Mouse (Mus musculus) cortical plate, adult 2 months (tissue): ENCODE results near the gene Hoxc4. TPM values are rescaled to one million over a fixed set of nuclear protein-coding genes. Genes with fewer than 3 reads are reported as not detected.

Experiments used
- H3K27ac ChIP-seq: fragments of 200-500 bp; 2 replicates; pipeline ENCODE4 v1.5.1; 2012; ENCODE audit warnings: low read length, control low read depth, inconsistent platforms; ENCODE audit not compliant: insufficient read depth
- H3K4me1 ChIP-seq: fragments of 200-500 bp; 2 replicates; pipeline ENCODE4 v1.6.1; 2011; ENCODE audit warnings: low read length; ENCODE audit not compliant: control insufficient read depth, insufficient read depth
- H3K4me3 ChIP-seq: fragments of 200-500 bp; 2 replicates; pipeline ENCODE4 v1.5.1; 2011; ENCODE audit warnings: mild to moderate bottlenecking, low read length, control low read depth; ENCODE audit not compliant: insufficient read depth
- CTCF ChIP-seq: fragments of 200-500 bp; IDR thresholded peaks from 2 replicates; pipeline ENCODE4 v1.5.1; 2011; ENCODE audit warnings: mild to moderate bottlenecking, control low read depth, low read length; ENCODE audit not compliant: insufficient read depth; ENCODE audit errors: extremely low read depth
- POLR2A ChIP-seq: fragments of 200-500 bp; IDR thresholded peaks from 2 replicates; pipeline ENCODE4 v1.6.1; 2011; ENCODE audit warnings: mild to moderate bottlenecking, low read length, control low read depth; ENCODE audit not compliant: insufficient read depth; ENCODE audit errors: extremely low read depth
- polyA plus RNA-seq: library from polyadenylated mRNA; depleted of rRNA; stranded (reverse); fragments of >200 nt; gene quantifications from 2 replicates; pipeline ENCODE4 v1.2.3, GENCODE M21; 2012

Gene Hoxc4
- polyA plus RNA-seq, 1 experiment = not detected

GRCm38 (mm10) chr15:103027266-103028235 lies 8.8 kb downstream of the Hoxc4 start:
- Histone ChIP-seq H3K27ac (no peak overlapping the region), H3K4me3 (no peak overlapping the region), H3K4me1 (no peaks in the 10 kb centered on the region)
- TF ChIP-seq CTCF (no peak), POLR2A (no peak)

DNA sequence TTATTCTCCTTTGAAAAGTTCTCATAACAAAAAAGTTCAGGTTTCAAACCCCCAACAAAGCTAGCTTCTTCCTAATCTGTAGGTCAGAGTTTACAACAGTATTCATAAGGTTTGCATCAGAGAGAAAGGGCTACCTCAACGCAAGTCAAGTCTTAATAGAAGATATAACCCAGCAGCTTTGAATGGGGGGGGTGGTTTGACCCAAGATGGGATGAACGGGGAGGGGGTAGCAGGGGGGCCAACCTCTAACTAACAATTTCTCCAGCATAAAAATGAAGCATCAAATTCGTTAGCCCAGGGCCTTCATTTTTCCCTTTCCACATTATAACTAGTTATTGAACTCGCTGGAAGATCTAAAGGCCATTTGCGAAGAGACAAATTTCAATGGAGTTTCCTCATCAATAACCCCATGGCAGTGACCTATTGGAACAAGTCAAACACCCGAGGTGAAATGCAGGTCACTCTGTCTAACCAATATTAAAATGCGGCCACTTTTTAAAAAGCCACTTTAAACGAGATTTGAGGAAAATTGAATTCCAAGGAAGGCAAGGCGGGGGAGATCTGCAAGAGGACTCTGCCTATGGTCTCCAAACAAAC lies 10.3 kb downstream of the Hoxc4 start:
- no peaks in the 10 kb centered on the region for H3K4me1 ChIP-seq
- no peak overlapping the region for H3K4me3 ChIP-seq
- TF ChIP-seq CTCF (no peak), POLR2A (no peak)
- no peak overlapping the region for H3K27ac ChIP-seq

DNA sequence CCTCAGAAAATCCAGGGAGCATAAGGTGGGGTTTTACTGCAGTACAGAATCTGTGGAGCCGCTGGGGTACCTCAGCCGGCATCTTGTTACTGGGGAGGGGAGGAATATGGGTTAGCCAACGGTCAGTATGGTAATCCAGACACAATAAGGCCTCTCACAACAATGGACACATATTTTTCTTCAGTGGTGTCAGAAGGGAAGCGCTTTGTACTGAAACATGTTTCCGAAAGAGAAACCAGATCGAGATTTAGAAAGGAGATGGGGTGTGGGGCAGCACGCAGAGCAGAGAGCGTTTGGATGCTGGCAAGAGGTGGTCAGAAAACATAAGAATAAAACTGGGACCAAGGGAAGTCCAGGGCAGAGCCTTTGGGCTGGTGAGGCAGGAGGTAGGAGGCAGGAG lies 11.4 kb downstream of the Hoxc4 start:
- Histone ChIP-seq H3K4me1 (no peaks in the 10 kb centered on the region), H3K27ac (no peak overlapping the region)

DNA sequence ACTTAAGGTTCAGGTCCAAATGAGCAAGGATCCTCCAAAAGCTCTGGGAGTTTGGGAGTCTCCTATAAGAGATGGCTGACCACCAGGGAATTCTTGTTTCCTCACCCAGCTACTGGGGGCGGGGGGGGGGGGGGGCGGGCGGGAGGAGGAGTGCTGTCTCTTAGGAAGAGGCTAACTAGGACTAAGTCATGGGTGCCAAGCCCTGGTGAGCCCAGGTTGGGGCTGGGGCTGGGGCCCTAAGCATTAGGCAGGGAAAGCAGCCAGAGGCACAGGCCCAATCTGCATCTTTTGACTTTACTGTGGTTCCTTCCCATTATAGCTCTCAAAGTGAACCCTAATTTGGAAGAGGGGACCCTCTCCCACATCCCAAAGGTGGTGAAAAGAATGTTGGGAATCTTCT lies 13.4 kb downstream of the Hoxc4 start:
- Histone ChIP-seq H3K4me1 (no peaks in the 10 kb centered on the region), H3K27ac (no peak overlapping the region), H3K4me3 (no peak overlapping the region)
- no peak for TF ChIP-seq POLR2A

More for the DNA sequence above, 11.4 kb downstream of the Hoxc4 start:
- no peak overlapping the region for H3K4me3 ChIP-seq
- TF ChIP-seq POLR2A (no peak), CTCF (no peak)

- TF ChIP-seq POLR2A = no peak
- no peak for TF ChIP-seq CTCF
- Histone ChIP-seq H3K4me3 (no peak overlapping the region), H3K4me1 (no peaks in the 10 kb centered on the region), H3K27ac (no peak overlapping the region)
Measured at GRCm38 (mm10) chr15:103032646-103033575, 14.2 kb downstream of the Hoxc4 start.

- TF ChIP-seq POLR2A = no peak
- TF ChIP-seq CTCF = no peak
- H3K27ac ChIP-seq = no peak overlapping the region
- no peak overlapping the region for H3K4me3 ChIP-seq
- no peaks in the 10 kb centered on the region for H3K4me1 ChIP-seq
Measured at GRCm38 (mm10) chr15:103034043-103034806, 15.5 kb downstream of the Hoxc4 start.

- Histone ChIP-seq H3K27ac (no peak overlapping the region), H3K4me3 (no peak overlapping the region), H3K4me1 (no peaks in the 10 kb centered on the region)
- TF ChIP-seq POLR2A (no peak), CTCF (no peak)
Measured at GRCm38 (mm10) chr15:103034807-103035547, 16.2 kb downstream of the Hoxc4 start.

DNA sequence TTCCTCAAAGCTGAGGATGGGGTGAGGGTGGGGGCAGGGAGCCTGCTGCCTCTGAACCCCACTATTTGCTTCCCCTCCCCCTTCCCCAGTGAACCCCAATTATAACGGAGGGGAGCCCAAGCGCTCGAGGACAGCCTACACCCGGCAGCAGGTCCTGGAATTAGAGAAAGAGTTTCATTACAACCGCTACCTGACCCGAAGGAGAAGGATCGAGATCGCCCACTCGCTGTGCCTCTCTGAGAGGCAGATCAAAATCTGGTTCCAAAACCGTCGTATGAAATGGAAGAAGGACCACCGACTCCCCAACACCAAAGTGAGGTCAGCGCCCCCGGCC lies 16.8 kb downstream of the Hoxc4 start:
- H3K4me3 ChIP-seq = no peak overlapping the region

More for the DNA sequence above, 16.8 kb downstream of the Hoxc4 start:
- TF ChIP-seq CTCF = no peak
- no peak for TF ChIP-seq POLR2A
- H3K4me1 ChIP-seq = no peaks in the 10 kb centered on the region
- H3K27ac ChIP-seq = no peak overlapping the region
